ENCODE assay signal across 27 mouse cellular contexts in genomic region chr13:29919841-29920240, GRCm38 (mm10).
DNase-seq lines count a peak whose midpoint lies in the region; TF ChIP-seq lines count a peak whose summit lies in the region.
"Had no signal": no experiment of that assay in that cellular context is flagged by ENCODE, and none has a peak within 500 bp of the region (broad histone marks: within the 10 kb centered on the region; RNA-seq: fewer than 3 reads in every experiment).

No protein-coding gene starts in this region.

- TF ChIP-seq POLR2A in lung, adult 2 months (IDR thresholded peaks at IDR 0.05; ENCODE audit: borderline replicate concordance, extremely low read depth, low read depth, low read length), result no peak

- H3K4me3 ChIP-seq in lung, adult 2 months (replicated peaks; ENCODE audit: extremely low read depth, low read depth, low read length), result no peak overlapping the region
- H3K4me3 ChIP-seq: erythroblast, embryonic 14.5 days; forebrain, embryonic 13.5 days; left cerebral cortex, adult 2 months; liver, embryonic 12.5 days; megakaryocyte, embryonic 14.5 days; midbrain, embryonic 12.5 days; myocyte; neural tube, embryonic 12.5 days had no signal

- intact Hi-C loops in heart, postnatal 10 days (cut with DNase I), result no loop called here

- no peaks in the 10 kb centered on the region for H3K4me1 ChIP-seq in lung, adult 2 months (ENCODE audit: control insufficient read depth, insufficient read depth, low read length)
- H3K4me1 ChIP-seq: forebrain, embryonic 13.5 days; midbrain, embryonic 12.5 days; neural tube, embryonic 12.5 days had no signal

- no peak for TF ChIP-seq CTCF in lung, adult 2 months (IDR thresholded peaks at IDR 0.05; ENCODE audit: insufficient read depth, low read length)

- DNase-seq in heart, postnatal 10 days, result peak; percentile 41 to 43
- DNase-seq in heart, adult 18-20 months, result no peak
- peak; percentile 58 for DNase-seq in lung, postnatal 10 days
- no peak for DNase-seq in lung, adult 2 months
- DNase-seq in brain, adult 2 months (ENCODE audit: low read depth, low spot score), result peak; percentile 23
- DNase-seq in right cerebral cortex, postnatal 25 days, result peak; percentile 14
- DNase-seq: adrenal gland, adult 2 months; adrenal gland, postnatal 36 days; B cell, adult 2 months; cerebellum, adult 2 months; cerebellum, postnatal 14 days; gastrocnemius, postnatal 14 days; kidney, adult 9 months; kidney, postnatal 10 days; layer of hippocampus, adult 9-11 months; left cerebral cortex, postnatal 4 days; liver, postnatal 0 days; thymus, adult 2 months; thymus, postnatal 4 days had no signal

- WGBS in lung, adult 2 months, result 82% methylated on average over 7 of the region's 7 CpGs

Comparison
In these comparisons a context has a peak if more than half of its experiments do, and no peak if none do; other contexts are left out.
1. DNase-seq: peak in heart, postnatal 10 days (2 of 2), lung, postnatal 10 days (single experiment), brain, adult 2 months (single experiment) and right cerebral cortex, postnatal 25 days (single experiment); none in heart, adult 18-20 months (0 of 2) and lung, adult 2 months (single experiment).